Mouse (Mus musculus) kidney, postnatal 0 days (tissue): ENCODE data around the gene Ppil4. TPM values are rescaled to one million over a fixed set of nuclear protein-coding genes. Genes with fewer than 3 reads are reported as not detected.
A peak's percentile ranks its signal among the peaks of the same experiment; 100 is the strongest.

Experiments used
- ATAC-seq: fragments of 200-750 bp; cut with Nextera tagmentation; replicated peaks from 2 replicates; pipeline ENCODE4 v1.8.0; 2017; ENCODE audit warnings: low read depth, moderate number of reproducible peaks, moderate TSS enrichment, moderate library complexity; ENCODE audit not compliant: low FRiP score
- DNase-seq: peaks from one replicate; pipeline ENCODE4 v3.0.0-alpha.2; 2016; ENCODE audit warnings: low spot score
- H3K27ac ChIP-seq: fragments of 300-500 bp; sonication (generic); 2 replicates; pipeline ENCODE4 v1.5.1; 2014; ENCODE audit warnings: mild to moderate bottlenecking
- H3K27me3 ChIP-seq: fragments of 300-500 bp; sonication (generic); 2 replicates; pipeline ENCODE4 v1.6.1; 2014; ENCODE audit warnings: low read length, mixed read lengths; ENCODE audit not compliant: insufficient read depth
- H3K36me3 ChIP-seq: fragments of 300-500 bp; sonication (generic); 2 replicates; pipeline ENCODE4 v1.6.1; 2014; ENCODE audit warnings: low read length, mixed read lengths; ENCODE audit not compliant: insufficient read depth
- H3K4me1 ChIP-seq: fragments of 300-500 bp; sonication (generic); replicated peaks from 2 replicates; pipeline ENCODE4 v1.6.1; 2014; ENCODE audit warnings: antibody characterized with exemption, low read length, mixed read lengths; ENCODE audit not compliant: insufficient read depth
- H3K4me2 ChIP-seq: fragments of 300-500 bp; sonication (generic); 2 replicates; pipeline ENCODE4 v1.6.1; 2014; ENCODE audit warnings: mild to moderate bottlenecking, low read length, moderate library complexity, mixed read lengths
- H3K4me3 ChIP-seq: fragments of 300-500 bp; sonication (generic); replicated peaks from 2 replicates; pipeline ENCODE4 v1.5.1; 2014; ENCODE audit warnings: low read depth, low read length
- H3K9ac ChIP-seq: fragments of 300-500 bp; sonication (generic); 2 replicates; pipeline ENCODE4 v1.6.1; 2014; ENCODE audit warnings: low read depth, low read length
- H3K9me3 ChIP-seq: fragments of 300-500 bp; sonication (generic); replicated peaks from 2 replicates; pipeline ENCODE4 v1.6.1; 2016; ENCODE audit warnings: low read length, inconsistent platforms, mixed read lengths
- CTCF ChIP-seq: IDR thresholded peaks from 2 replicates; pipeline ENCODE4 v1.5.1; 2016; ENCODE audit warnings: antibody characterized with exemption, low read depth, mild to moderate bottlenecking, moderate library complexity
- WGBS: fragments of 180-500 bp; shearing (Covaris S2); extraction: QIAGEN DNeasy Blood & Tissue Kit; methylation state at CpG from one replicate; pipeline ENCODE4 v1.1.7; 2014; 5-methylcytosine and 5-hydroxymethylcytosine counted together
- polyA plus RNA-seq: library from polyadenylated mRNA; unstranded; fragments of >200 nt; fragmentation: Nextera tagmentation; extraction: Ambion mirVana; gene quantifications from 2 replicates; pipeline ENCODE4 v1.2.1, GENCODE M21; 2015

The Ppil4 gene
- polyA plus RNA-seq, 1 experiment from 2014 or later = 32.2 TPM

DNA sequence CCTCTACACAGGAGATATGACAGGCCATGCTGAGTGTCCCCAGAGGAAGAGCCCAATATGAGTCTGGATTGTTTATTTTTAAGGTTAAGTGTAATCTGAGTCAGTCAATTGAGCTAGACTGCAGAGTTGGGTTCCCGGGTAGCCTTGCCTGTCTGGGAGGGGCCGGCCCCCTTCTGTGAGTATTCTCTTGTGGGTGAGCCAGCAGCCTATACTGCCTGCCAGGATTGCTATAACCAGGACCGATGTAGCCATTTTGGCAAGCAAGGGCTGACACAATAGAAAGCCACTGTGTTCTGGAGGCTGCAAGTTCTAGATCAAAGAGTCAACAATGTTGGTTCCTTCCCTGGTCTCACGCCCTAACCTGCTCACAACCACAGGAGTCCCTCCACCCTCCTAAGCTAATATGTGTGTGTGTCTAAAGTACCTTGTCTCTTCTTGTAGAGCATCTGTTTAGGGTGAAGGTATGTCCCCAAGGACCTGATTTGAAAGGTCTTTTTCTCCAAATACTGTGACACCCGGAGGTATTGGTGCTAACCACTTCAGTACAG, 46.3 kb downstream of the Ppil4 start:
- Histone ChIP-seq H3K4me2 (no peak overlapping the region), H3K4me3 (no peak overlapping the region), H3K9ac (no peak overlapping the region), H3K9me3 (no peaks in the 10 kb centered on the region), H3K36me3 (no peaks in the 10 kb centered on the region), H3K4me1 (no peaks in the 10 kb centered on the region), H3K27ac (no peak overlapping the region), H3K27me3 (no peaks in the 10 kb centered on the region)
- no peak for TF ChIP-seq CTCF
- ATAC-seq (no peak), DNase-seq (no peak)
- 78% methylated on average over 5 of the region's 5 CpGs for WGBS

DNA sequence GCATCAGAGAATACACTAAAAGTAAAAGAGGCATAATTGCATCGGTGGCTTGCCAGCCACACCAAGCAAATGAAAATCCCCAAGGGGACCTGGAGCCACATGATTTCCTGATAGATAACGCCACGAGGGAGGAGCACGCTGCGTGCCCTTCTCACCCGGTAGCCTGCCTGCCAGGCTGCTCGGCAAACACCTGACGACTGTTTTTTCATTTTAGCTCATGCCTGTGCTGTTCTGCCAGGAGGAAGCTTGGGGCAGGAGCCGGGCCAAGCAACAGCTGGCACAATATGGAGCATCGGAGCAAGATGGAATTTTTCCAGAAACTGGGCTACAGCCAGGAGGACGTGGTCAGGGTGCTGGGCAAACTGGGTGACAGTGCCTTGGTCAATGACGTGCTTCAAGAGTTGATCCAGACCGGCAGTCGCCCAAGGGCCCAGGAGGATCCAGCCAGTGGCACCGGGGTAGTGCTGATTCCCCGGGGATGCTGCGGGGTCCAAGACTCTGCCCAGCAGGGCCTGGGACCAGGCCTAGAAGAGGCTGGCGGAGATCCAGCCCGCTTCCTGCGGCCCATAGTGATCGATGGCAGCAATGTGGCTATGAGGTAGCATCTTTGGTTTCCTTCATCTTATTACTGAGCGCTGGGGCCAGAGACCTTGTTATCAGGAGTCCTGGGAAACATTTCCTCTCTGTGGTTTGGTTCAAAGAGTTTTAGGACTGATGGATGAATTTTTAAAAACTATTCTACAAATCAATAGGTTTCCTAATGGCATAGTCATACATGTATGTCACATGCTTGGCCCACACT, 47.1 kb downstream of the Ppil4 start:
- H3K9ac ChIP-seq = no peak overlapping the region
- no peaks in the 10 kb centered on the region for H3K4me1 ChIP-seq
- no peaks in the 10 kb centered on the region for H3K27me3 ChIP-seq
- TF ChIP-seq CTCF = no peak
- no peak overlapping the region for H3K4me2 ChIP-seq
- no peak overlapping the region for H3K27ac ChIP-seq
- H3K36me3 ChIP-seq = no peaks in the 10 kb centered on the region
- no peak for ATAC-seq
- no peaks in the 10 kb centered on the region for H3K9me3 ChIP-seq
- DNase-seq = no peak
- 79% methylated on average over 22 of the region's 22 CpGs for WGBS
- no peak overlapping the region for H3K4me3 ChIP-seq

DNA sequence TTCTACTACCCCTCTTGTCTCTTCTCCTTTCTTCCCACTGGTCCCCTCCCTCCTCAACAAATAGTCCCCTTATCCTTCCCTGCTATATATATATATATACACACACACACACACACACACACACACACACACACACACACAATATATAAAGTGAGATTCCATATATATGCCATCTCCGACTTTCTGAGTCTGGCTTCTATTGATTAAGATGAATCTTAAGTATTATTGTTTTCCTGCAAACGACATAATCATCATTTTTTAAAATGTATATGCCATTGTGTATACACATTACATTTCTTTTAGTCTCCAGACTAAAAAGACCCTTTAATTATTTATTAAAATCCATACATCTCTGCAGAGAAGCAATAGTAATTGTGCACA, 47.7 kb downstream of the Ppil4 start:
- no peaks in the 10 kb centered on the region for H3K36me3 ChIP-seq
- H3K27ac ChIP-seq = no peak overlapping the region
- no peak overlapping the region for H3K4me3 ChIP-seq
- H3K4me2 ChIP-seq = no peak overlapping the region
- H3K27me3 ChIP-seq = no peaks in the 10 kb centered on the region
- no peak for TF ChIP-seq CTCF
- no peak overlapping the region for H3K9ac ChIP-seq
- no peak for DNase-seq
- no peak for ATAC-seq
- H3K9me3 ChIP-seq = no peaks in the 10 kb centered on the region
- 80% methylated on average over 2 of the region's 2 CpGs for WGBS
- H3K4me1 ChIP-seq = no peaks in the 10 kb centered on the region

DNA sequence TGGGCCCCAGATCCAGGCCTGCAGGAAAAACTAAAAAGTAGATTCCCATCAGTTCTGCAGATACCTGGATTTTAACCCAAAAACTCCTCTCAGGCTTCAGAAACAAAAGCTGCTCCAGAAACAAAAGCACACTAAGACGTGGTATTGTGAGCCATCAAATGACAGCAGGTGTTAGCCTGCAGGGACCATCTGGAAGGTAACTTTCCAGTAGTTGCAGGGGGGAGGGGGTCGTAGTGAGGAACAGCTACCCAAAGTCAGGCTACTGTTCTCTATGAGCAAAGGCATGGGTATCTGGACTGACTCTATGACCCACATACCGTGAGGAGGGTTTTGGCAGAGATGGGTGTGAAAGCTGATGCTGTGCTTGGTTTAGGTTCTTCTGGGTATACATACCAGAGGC, 48.1 kb downstream of the Ppil4 start:
- H3K4me1 ChIP-seq = no peaks in the 10 kb centered on the region
- ATAC-seq = no peak
- no peak overlapping the region for H3K27ac ChIP-seq
- H3K27me3 ChIP-seq = no peaks in the 10 kb centered on the region
- 68% methylated on average over 3 of the region's 3 CpGs for WGBS
- no peak for TF ChIP-seq CTCF
- no peaks in the 10 kb centered on the region for H3K36me3 ChIP-seq
- no peak overlapping the region for H3K4me2 ChIP-seq
- H3K9me3 ChIP-seq = no peaks in the 10 kb centered on the region
- no peak overlapping the region for H3K9ac ChIP-seq
- H3K4me3 ChIP-seq = no peak overlapping the region
- no peak for DNase-seq

DNA sequence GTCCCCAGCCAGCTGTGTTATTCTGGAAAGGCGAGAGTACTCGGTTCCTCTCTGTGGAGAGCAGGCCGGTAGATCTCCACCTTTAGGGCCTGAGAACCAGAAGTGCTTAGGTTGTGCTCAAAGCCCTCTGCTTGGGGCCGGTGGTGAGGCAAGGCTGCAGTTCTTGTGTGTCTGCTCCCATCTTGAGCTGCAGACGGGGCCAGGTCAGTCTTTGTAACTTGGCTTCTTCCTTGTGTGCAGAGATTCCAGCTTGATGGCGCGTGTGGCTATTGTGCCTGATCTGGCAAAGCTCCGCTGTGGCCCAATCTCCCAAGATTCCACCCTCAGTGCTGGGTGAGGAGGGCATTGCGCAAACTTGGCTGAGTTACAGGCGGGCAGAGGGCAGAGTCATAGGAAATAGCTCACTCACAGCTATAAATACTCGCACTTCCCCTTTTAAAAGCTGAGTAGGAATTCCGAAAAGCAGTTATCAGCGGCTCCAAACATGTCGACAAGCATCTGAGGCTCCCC, 48.9 kb downstream of the Ppil4 start:
- no peak overlapping the region for H3K4me3 ChIP-seq
- ATAC-seq = no peak
- WGBS = 57% methylated on average over 14 of the region's 14 CpGs
- no peak overlapping the region for H3K9ac ChIP-seq
- H3K27ac ChIP-seq = no peak overlapping the region
- H3K9me3 ChIP-seq = no peaks in the 10 kb centered on the region
- no peaks in the 10 kb centered on the region for H3K36me3 ChIP-seq
- H3K4me1 ChIP-seq = no peaks in the 10 kb centered on the region
- H3K27me3 ChIP-seq = no peaks in the 10 kb centered on the region
- no peak for TF ChIP-seq CTCF
- DNase-seq = peak; percentile 33
- 0 out of 2 replicates have a peak overlapping the region, but pooled peaks have one; percentile 7 for H3K4me2 ChIP-seq

DNA sequence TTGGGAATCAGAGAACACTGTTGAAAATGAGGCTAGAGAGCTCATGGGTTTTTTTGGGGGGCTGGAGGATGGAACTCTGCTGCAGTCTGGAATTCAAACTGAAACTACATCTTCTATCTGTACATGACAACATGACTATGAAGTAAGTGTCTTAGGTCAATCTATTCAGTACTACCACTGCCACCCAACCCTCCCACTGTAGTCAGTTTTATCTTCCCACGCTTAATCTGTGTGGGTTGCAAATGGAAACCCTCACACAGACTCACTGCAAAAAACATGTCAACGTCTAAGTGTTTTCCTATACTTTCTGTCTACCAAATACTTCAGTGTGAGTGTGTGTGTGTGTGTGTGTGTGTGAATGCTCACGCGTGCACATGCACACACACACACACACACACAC, 50.5 kb downstream of the Ppil4 start:
- H3K9ac ChIP-seq = no peak overlapping the region
- 91% methylated on average over 4 of the region's 4 CpGs for WGBS
- no peaks in the 10 kb centered on the region for H3K9me3 ChIP-seq
- H3K27me3 ChIP-seq = no peaks in the 10 kb centered on the region
- TF ChIP-seq CTCF = no peak
- no peaks in the 10 kb centered on the region for H3K36me3 ChIP-seq
- H3K4me1 ChIP-seq = no peaks in the 10 kb centered on the region
- H3K27ac ChIP-seq = no peak overlapping the region
- DNase-seq (no peak), ATAC-seq (no peak)
- no peak overlapping the region for H3K4me2 ChIP-seq
- H3K4me3 ChIP-seq = no peak overlapping the region
